Mouse (Mus musculus): ENCODE data around the gene Sh3pxd2b. TPM values are rescaled to one million over a fixed set of nuclear protein-coding genes. Genes with fewer than 3 reads are reported as not detected.

The Sh3pxd2b gene
- total RNA-seq (2023), result 0.12 TPM

GRCm38 (mm10) chr11:32347607-32348432 is at the start of gene Sh3pxd2b:
Sh3pxd2b (plus strand) TSS chr11:32347820.

GRCm38 (mm10) chr11:32299865-32300264 is 47.8 kb upstream of the Sh3pxd2b start, which contains the start of gene Hbq1a:
Hbq1a (plus strand) TSS chr11:32300069.

DNA sequence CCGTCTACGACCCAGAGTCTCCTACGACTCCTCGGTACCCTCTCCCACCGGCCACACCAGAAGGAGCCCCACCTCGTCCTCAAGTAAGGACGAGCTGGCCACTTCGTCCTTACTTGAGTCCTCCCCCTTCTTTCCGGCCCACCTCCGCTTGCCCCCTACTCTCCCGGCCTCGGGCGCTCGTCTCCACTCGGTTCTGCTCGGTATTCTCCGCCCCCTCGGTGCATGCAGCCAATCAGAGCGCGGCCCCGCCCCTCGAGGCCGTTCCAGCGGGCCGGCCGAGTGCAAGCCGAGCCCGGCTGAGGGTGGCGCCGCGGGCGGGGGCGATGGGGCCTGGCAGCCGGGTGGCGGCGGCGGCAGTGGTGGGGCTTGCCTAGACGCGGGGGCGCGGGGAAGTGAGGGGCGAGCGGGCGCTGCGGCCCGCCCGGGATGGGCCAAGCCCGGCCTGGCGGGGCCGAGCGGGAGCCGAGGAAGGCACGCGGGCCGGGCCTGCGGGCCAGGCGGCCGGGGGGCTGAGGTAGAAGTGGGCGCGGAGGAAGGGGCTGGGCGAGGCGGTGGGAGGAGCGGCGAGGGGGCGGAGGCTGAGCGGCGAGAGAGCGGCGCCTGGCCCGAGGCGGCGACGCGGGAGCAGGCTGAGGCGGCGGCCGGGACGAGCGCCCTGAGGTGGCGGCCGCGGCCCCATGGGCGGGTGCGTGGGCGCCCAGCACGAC is 107.3 kb downstream of the Sh3pxd2b start, which contains the start of gene Ubtd2:
Gene Ubtd2 (plus strand): TSS at position 571 of the 707 bp plus-strand sequence.

Other genes with a start within 250 kb of the Sh3pxd2b start
- 3.6 TPM for gene Il9r, start 147.5 kb upstream of the Sh3pxd2b start, total RNA-seq (2023)
- 11.9 TPM for gene Snrnp25, start 142.4 kb upstream of the Sh3pxd2b start, total RNA-seq (2023)
- gene Rhbdf1, start 125.5 kb upstream of the Sh3pxd2b start, total RNA-seq (2023), result 1.6 TPM
- gene Mpg, start 121.3 kb upstream of the Sh3pxd2b start, total RNA-seq (2023), result 26.3 TPM
- gene Nprl3, start 80.1 kb upstream of the Sh3pxd2b start, total RNA-seq (2023), result 58.9 TPM
- gene Hba-x, start 71.4 kb upstream of the Sh3pxd2b start, total RNA-seq (2023), result not detected
- 2,526 TPM for gene Hba-a1, start 64.3 kb upstream of the Sh3pxd2b start, total RNA-seq (2023)
- not detected for gene Hbq1b, start 60.9 kb upstream of the Sh3pxd2b start, total RNA-seq (2023)
- 1,657 TPM for gene Hba-a2, start 51.3 kb upstream of the Sh3pxd2b start, total RNA-seq (2023)
- gene Hbq1a, start 47.8 kb upstream of the Sh3pxd2b start, total RNA-seq (2023), result not detected
- 4.9 TPM for gene Ubtd2, start 107.5 kb downstream of the Sh3pxd2b start, total RNA-seq (2023)
- 3.2 TPM for gene Efcab9, start 184.3 kb downstream of the Sh3pxd2b start, total RNA-seq (2023)
- gene Stk10, start 185.5 kb downstream of the Sh3pxd2b start, total RNA-seq (2023), result 273 TPM